Mouse (Mus musculus) spleen, adult 12 weeks (tissue): ENCODE measurements around the gene Zfp322a.
"Not testable (repeated sequence)": the region's sequence is repeated elsewhere in the genome, so short reads cannot be mapped to it uniquely, and the experiment has no call there.

Source experiments
- DNase-seq: peaks from one replicate; pipeline ENCODE4 v3.0.0; 2022; ENCODE audit warnings: low spot score

Zfp322a gene

DNA sequence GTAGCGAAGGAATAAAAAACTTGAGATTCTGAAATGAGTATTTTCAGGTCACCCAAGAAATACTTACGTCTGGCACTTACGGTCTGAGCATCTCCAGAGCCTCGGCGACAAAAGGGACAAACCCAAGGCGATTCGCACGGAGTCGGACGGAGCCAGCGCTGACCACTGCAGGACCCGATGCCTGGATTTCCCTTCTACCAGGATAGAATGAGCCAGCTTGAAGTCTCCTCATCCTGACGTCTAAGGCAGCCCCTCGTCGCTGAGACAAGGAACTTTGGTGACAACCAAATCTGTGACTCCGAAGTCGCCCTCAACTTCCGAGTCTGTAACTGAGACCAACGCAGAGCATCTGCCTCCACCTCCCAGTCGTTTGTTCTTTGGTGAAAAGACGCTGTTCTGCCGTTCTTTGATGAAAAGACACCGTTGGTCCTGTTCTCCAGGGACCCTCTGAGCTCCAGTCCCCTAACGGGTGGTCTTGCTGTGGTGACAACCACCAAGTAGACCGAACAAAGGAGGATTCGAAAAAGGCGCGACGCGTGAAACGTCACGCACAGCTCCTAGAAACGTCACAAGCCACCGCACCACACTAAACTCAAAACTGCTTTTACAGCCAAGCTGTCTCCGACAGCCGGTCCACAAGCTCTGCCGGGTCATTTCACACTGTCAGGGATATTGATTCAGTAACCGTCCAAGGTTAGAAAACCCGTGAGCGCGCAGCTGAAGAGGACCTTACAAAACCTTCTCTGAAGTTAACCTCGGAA, 55.9 kb downstream of the Zfp322a start:
- no peak for DNase-seq

DNA sequence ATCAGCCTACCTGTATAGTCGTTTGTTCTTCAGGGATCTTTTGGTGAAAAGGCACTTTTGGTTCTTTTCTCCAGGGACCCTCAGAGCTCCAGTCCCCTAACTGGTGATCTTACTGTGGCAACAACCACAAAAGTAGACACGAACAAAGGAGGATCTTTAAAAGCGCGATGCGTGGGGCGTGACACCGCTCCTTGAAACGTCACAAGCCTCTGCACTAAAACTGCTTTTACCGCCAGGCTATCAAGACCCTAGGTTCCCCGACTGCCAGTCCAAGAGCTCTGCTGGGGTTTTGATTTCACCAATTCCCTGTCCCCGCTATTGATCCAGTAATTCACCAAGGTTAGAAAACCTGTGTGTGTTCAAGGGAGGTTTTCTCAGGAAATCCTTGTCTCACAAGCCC, 59.0 kb downstream of the Zfp322a start:
- no peak for DNase-seq

DNA sequence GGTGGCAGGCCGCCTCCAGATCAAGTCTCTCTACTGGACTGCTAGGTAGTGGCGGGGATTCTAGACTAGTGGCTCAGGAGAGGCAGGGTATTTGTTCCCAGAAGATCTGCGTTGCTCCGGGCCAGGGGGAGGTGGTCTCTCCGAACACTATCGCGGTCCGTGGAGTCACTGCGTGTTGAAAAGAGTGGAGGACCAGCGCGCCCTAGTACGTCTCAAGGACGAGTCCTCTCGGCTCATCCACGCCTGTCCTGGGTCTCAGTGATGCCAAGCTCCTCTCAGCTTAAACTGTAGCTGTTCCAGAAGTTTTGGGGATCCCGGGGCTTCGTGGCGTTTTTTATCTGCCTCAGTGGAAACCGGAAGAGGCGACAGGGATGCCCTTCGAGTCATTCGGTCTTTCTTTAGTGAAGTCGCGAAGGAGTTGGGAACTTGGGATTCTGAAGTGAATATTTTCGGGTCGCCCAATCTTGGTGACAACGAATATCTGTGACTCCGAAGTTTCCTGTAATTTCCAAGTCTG, 59.5 kb downstream of the Zfp322a start:
- DNase-seq = no peak

DNA sequence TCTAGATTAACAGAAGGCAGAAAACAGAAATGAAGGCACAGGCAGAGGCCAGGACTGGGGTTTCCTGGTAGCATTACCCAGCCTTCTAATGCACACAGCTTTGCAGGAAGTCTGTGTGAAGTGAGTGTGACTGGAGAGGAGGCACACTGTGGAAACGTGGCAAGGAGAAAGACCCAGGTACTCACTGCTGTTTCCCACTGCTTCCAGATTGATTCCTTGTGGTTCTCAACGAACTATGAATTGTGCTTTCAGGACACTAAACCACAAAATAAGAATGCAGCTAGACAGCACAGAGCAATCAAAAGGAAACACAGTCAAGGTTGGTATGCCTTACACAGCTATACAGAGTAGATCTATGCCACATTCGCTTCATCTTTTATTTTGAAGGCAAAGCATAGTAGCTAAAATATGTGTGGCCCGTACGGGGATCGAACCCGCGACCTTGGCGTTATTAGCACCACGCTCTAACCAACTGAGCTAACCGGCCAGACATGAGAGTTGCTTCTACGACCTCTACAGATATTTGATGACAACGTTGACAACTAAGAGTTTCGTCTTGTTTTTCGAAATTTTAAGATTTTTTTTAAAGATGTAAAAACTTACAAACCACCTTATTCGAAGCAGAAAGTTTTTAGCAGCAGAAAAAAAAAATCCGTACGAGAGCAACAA, 60.2 kb downstream of the Zfp322a start:
- DNase-seq = not testable (repeated sequence)

DNA sequence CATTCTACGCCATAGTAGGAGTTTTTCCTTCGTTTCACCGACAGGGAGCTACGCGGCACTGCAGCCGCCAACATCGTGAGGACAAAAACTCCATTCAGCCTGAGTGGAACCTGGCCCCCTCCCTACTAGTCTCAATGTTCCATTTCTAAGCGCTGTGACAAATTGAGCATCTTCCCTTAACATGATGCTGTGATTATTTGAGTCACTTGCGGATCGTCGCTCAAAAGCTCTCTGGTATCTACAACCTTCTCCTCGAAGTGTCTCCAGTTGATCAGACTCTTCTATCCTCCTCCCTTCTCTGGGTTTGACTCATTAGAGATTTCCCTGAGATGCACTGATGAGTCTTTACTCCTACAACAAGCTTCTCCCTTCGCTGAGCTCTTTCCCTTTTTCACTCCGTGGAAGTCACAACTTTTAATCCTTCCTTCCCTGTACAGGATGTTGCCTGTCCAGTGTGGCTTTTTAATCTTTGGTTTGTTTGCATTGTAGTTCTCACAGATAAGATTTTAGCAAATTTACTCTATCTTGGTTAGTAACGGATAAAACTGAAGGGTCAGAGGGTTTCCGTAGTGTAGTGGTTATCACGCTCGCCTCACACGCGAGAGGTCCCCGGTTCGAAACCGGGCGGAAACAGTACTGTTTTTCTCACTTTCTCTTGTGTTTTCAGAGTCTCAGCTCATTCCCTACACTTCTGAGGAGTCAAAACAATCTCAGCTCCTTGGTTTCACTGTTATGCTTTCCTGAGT, 61.8 kb downstream of the Zfp322a start:
- no peak for DNase-seq

DNA sequence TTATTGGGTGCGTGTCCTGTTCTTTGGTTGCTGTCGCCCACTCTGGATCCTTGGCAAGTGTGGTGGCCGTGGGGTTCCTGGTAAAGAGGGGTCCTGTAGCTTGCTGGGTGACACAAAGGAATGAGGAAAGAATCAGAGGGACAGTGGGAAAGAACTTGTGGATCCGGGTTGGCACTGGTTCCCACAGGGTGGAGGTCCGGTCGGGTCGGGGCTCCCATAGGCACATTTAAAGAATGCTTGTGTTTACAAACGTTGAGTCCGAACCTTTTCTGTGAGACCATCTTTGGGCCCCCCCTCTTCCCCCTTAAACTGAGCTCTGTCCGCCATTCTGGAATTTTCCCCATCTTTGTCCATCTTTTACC, 62.3 kb downstream of the Zfp322a start:
- DNase-seq = no peak
